ENCODE assay signal across 8 mouse cellular contexts in genomic region chr15:98167645-98168621, GRCm38 (mm10). TPM values are rescaled to one million over a fixed set of nuclear protein-coding genes. Genes with fewer than 3 reads are reported as not detected.
DNase-seq lines count a peak whose midpoint lies in the region; ATAC-seq and TF ChIP-seq lines count a peak whose summit lies in the region.

No protein-coding gene starts in this region.

- no peak for TF ChIP-seq CTCF in ES-Bruce4 (IDR thresholded peaks at IDR 0.05; ENCODE audit: low read depth, low read length)

- peak; percentile 88 for DNase-seq in cerebellum, adult 11 months
- DNase-seq in layer of hippocampus, postnatal 10 days (ENCODE audit: low spot score in 2 of 2): peak; percentile 86 to 88
- DNase-seq in lung, postnatal 10 days: peak; percentile 86
- peak; percentile 88 for DNase-seq in retina, embryonic 14.5 days (ENCODE audit: low spot score)
- DNase-seq in thymus, postnatal 4 days: peak; percentile 81

- peak; percentile 97 for ATAC-seq in forebrain, embryonic 16.5 days
- peak; percentile 94 for ATAC-seq in hindbrain, embryonic 13.5 days (ENCODE audit: low FRiP score)

- no peaks in the 10 kb centered on the region for H3K9me3 ChIP-seq in ES-Bruce4 (replicated peaks; ENCODE audit: control insufficient read depth, insufficient read depth, low read length, poor library complexity, severe bottlenecking)
- H3K9me3 ChIP-seq in forebrain, embryonic 16.5 days (ENCODE audit: control insufficient read depth, low read length): no peaks in the 10 kb centered on the region
- H3K9me3 ChIP-seq in hindbrain, embryonic 13.5 days: no peaks in the 10 kb centered on the region

- H3K4me3 ChIP-seq in ES-Bruce4 (ENCODE audit: low read depth, low read length): peak overlapping the region; percentile 63
- H3K4me3 ChIP-seq in forebrain, embryonic 16.5 days (replicated peaks; ENCODE audit: low read length): peak overlapping the region; percentile 73
- peak overlapping the region; percentile 66 for H3K4me3 ChIP-seq in hindbrain, embryonic 13.5 days

- peak overlapping the region; percentile 82 for H3K4me2 ChIP-seq in forebrain, embryonic 16.5 days (ENCODE audit: low read length)
- H3K4me2 ChIP-seq in hindbrain, embryonic 13.5 days: peak overlapping the region; percentile 88

- no peak overlapping the region for H3K27ac ChIP-seq in ES-Bruce4 (ENCODE audit: insufficient read depth, low read length)
- peak overlapping the region; percentile 96 for H3K27ac ChIP-seq in forebrain, embryonic 16.5 days (ENCODE audit: low read length)
- peak overlapping the region; percentile 95 for H3K27ac ChIP-seq in hindbrain, embryonic 13.5 days

- under 1% methylated on average over 69 of the region's 69 CpGs for WGBS in forebrain, embryonic 16.5 days
- 2% methylated on average over 69 of the region's 69 CpGs for WGBS in hindbrain, embryonic 13.5 days

- H3K9ac ChIP-seq in ES-Bruce4 (ENCODE audit: low read depth, poor library complexity, severe bottlenecking): no peak overlapping the region
- H3K9ac ChIP-seq in forebrain, embryonic 16.5 days (replicated peaks; ENCODE audit: low read depth, low read length): peak overlapping the region; percentile 82
- H3K9ac ChIP-seq in hindbrain, embryonic 13.5 days: peak overlapping the region; percentile 78

- no peaks in the 10 kb centered on the region for H3K36me3 ChIP-seq in ES-Bruce4 (ENCODE audit: control insufficient read depth, insufficient read depth, low read length, poor library complexity, severe bottlenecking)
- H3K36me3 ChIP-seq in forebrain, embryonic 16.5 days (ENCODE audit: control insufficient read depth, insufficient read depth): no peaks in the 10 kb centered on the region
- H3K36me3 ChIP-seq in hindbrain, embryonic 13.5 days: no peaks in the 10 kb centered on the region

- no peak for TF ChIP-seq EP300 in ES-Bruce4 (IDR thresholded peaks at IDR 0.05; ENCODE audit: insufficient read depth, low read depth, low read length)

- H3K27me3 ChIP-seq in ES-Bruce4 (ENCODE audit: control insufficient read depth, insufficient read depth, low read length, poor library complexity, severe bottlenecking): no peaks in the 10 kb centered on the region
- H3K27me3 ChIP-seq in forebrain, embryonic 16.5 days (replicated peaks; ENCODE audit: control insufficient read depth, insufficient read depth, low read length): peaks cover 5% of the 10 kb centered on the region
- peaks cover 47% of the 10 kb centered on the region for H3K27me3 ChIP-seq in hindbrain, embryonic 13.5 days

- TF ChIP-seq POLR2A in ES-Bruce4 (IDR thresholded peaks at IDR 0.05; ENCODE audit: insufficient read depth, low read length): no peak

- H3K4me1 ChIP-seq in ES-Bruce4 (ENCODE audit: control insufficient read depth, insufficient read depth, low read length): no peaks in the 10 kb centered on the region
- peaks cover 24% of the 10 kb centered on the region for H3K4me1 ChIP-seq in forebrain, embryonic 16.5 days (replicated peaks; ENCODE audit: control insufficient read depth, insufficient read depth, low read length)
- H3K4me1 ChIP-seq in hindbrain, embryonic 13.5 days (replicated peaks): peaks cover 53% of the 10 kb centered on the region

RNA-seq across cellular contexts. Expression of gene Ccdc184, which starts 1.0 kb away (rescaled TPM):
- 0.81 and 1.8 TPM in 2 replicates for polyA plus RNA-seq in ES-Bruce4 (2011; ENCODE audit: insufficient read depth, insufficient read length, low read depth, missing spikeins)
- polyA plus RNA-seq in forebrain, embryonic 16.5 days (2015; fragmentation: Nextera tagmentation; extraction: Ambion mirVana): 29.7 and 50.4 TPM in 2 replicates
- 55.6 and 59.6 TPM in 2 replicates for polyA plus RNA-seq in hindbrain, embryonic 13.5 days (2015; fragmentation: Nextera tagmentation; extraction: Ambion mirVana)
- 10 to 100 TPM; 31.3 to 32.1 TPM for total RNA-seq in layer of hippocampus, postnatal 10 days (2021)

RNA-seq across cellular contexts. Expression of gene Asb8, which starts 2.5 kb away (rescaled TPM):
- 34.7 and 34.9 TPM in 2 replicates for polyA plus RNA-seq in ES-Bruce4 (2011; ENCODE audit: insufficient read depth, insufficient read length, low read depth, missing spikeins)
- polyA plus RNA-seq in forebrain, embryonic 16.5 days (2015; fragmentation: Nextera tagmentation; extraction: Ambion mirVana): 48.5 and 51.1 TPM in 2 replicates
- polyA plus RNA-seq in hindbrain, embryonic 13.5 days (2015; fragmentation: Nextera tagmentation; extraction: Ambion mirVana): 52.9 and 59.4 TPM in 2 replicates
- 10 to 100 TPM; 40.8 to 40.9 TPM for total RNA-seq in layer of hippocampus, postnatal 10 days (2021)

RNA-seq across cellular contexts. Expression of gene Olfr288, which starts 27.4 kb away (rescaled TPM):
- polyA plus RNA-seq in ES-Bruce4 (2011; ENCODE audit: insufficient read depth, insufficient read length, low read depth, missing spikeins): not detected in 2 replicates
- polyA plus RNA-seq in forebrain, embryonic 16.5 days (2015; fragmentation: Nextera tagmentation; extraction: Ambion mirVana): not detected in 2 replicates
- not detected in 2 replicates for polyA plus RNA-seq in hindbrain, embryonic 13.5 days (2015; fragmentation: Nextera tagmentation; extraction: Ambion mirVana)
- total RNA-seq in layer of hippocampus, postnatal 10 days (2021): not detected

RNA-seq across cellular contexts. Expression of gene Gm44579, which starts 52.8 kb away (rescaled TPM):
- polyA plus RNA-seq in ES-Bruce4 (2011; ENCODE audit: insufficient read depth, insufficient read length, low read depth, missing spikeins): not detected in 2 replicates
- not detected in 2 replicates for polyA plus RNA-seq in forebrain, embryonic 16.5 days (2015; fragmentation: Nextera tagmentation; extraction: Ambion mirVana)
- not detected in 2 replicates for polyA plus RNA-seq in hindbrain, embryonic 13.5 days (2015; fragmentation: Nextera tagmentation; extraction: Ambion mirVana)
- total RNA-seq in layer of hippocampus, postnatal 10 days (2021): under 1 TPM in 1 of 2 experiments, not detected in 1; 0.18 TPM

RNA-seq across cellular contexts. Expression of gene Olfr287, which starts 52.9 kb away (rescaled TPM):
- polyA plus RNA-seq in ES-Bruce4 (2011; ENCODE audit: insufficient read depth, insufficient read length, low read depth, missing spikeins): not detected in 2 replicates
- not detected in 2 replicates for polyA plus RNA-seq in forebrain, embryonic 16.5 days (2015; fragmentation: Nextera tagmentation; extraction: Ambion mirVana)
- not detected in 2 replicates for polyA plus RNA-seq in hindbrain, embryonic 13.5 days (2015; fragmentation: Nextera tagmentation; extraction: Ambion mirVana)
- under 1 TPM; 0.69 to 0.71 TPM for total RNA-seq in layer of hippocampus, postnatal 10 days (2021)

Comparison
In these comparisons a context has a peak if more than half of its experiments do, and no peak if none do; other contexts are left out.
1. RNA of gene Ccdc184, which starts 1.0 kb away (polyA plus RNA-seq): 55.6 to 59.6 TPM in hindbrain, embryonic 13.5 days and 29.7 to 50.4 TPM in forebrain, embryonic 16.5 days; 0.81 to 1.8 TPM in ES-Bruce4; every median in the first group is over 10 times any median in the second.
2. Peak in every context shown above with its lines, with median percentiles within 50 percentile points of each other: H3K4me3 ChIP-seq and DNase-seq.